Mouse (Mus musculus) neural tube, embryonic 15.5 days (tissue): ENCODE measurements at regions not wholly inside any gene's neighbourhood (a gene's known extent, or its start where the extent isn't known, plus 50 kb on each side); places are given as distances from the start of the nearest gene placed in this dataset.

Source experiments
- ATAC-seq: fragments of 200-750 bp; cut with Nextera tagmentation; 2 replicates; pipeline ENCODE4 v1.8.0; 2017; ENCODE audit warnings: mild to moderate bottlenecking, moderate TSS enrichment, moderate library complexity; ENCODE audit not compliant: low FRiP score
- H3K27ac ChIP-seq: fragments of 300-500 bp; sonication (generic); replicated peaks from 2 replicates; pipeline ENCODE4 v1.5.1; 2015; ENCODE audit warnings: mild to moderate bottlenecking, inconsistent platforms
- H3K27me3 ChIP-seq: fragments of 300-500 bp; sonication (generic); replicated peaks from 2 replicates; pipeline ENCODE4 v1.6.1; 2015; ENCODE audit warnings: inconsistent platforms
- H3K36me3 ChIP-seq: fragments of 300-500 bp; sonication (generic); 2 replicates; pipeline ENCODE4 v1.6.1; 2015; ENCODE audit warnings: inconsistent platforms
- H3K4me1 ChIP-seq: fragments of 300-500 bp; sonication (generic); 2 replicates; pipeline ENCODE4 v1.6.1; 2015; ENCODE audit warnings: inconsistent platforms
- H3K4me2 ChIP-seq: fragments of 300-500 bp; sonication (generic); 2 replicates; pipeline ENCODE4 v1.6.1; 2015; ENCODE audit warnings: inconsistent platforms, mild to moderate bottlenecking, moderate library complexity
- H3K4me3 ChIP-seq: fragments of 300-500 bp; sonication (generic); replicated peaks from 2 replicates; pipeline ENCODE4 v1.5.1; 2015; ENCODE audit warnings: mild to moderate bottlenecking, inconsistent platforms
- H3K9ac ChIP-seq: fragments of 300-500 bp; sonication (generic); replicated peaks from 2 replicates; pipeline ENCODE4 v1.6.1; 2015; ENCODE audit warnings: mild to moderate bottlenecking, inconsistent platforms
- H3K9me3 ChIP-seq: fragments of 300-500 bp; sonication (generic); replicated peaks from 2 replicates; pipeline ENCODE4 v1.6.1; 2016; ENCODE audit warnings: inconsistent platforms
- WGBS: fragments of 180-500 bp; shearing (Covaris S2); methylation state at CpG from one replicate; pipeline ENCODE4 v1.1.7; 2015; ENCODE audit warnings: mixed read lengths; 5-methylcytosine and 5-hydroxymethylcytosine counted together

GRCm38 (mm10) chr2:27812946-27813345 is 73.3 kb upstream of the Col5a1 start:
- Histone ChIP-seq H3K4me2 (no peak overlapping the region), H3K9ac (no peak overlapping the region)

GRCm38 (mm10) chr2:27813370-27813769 is 72.9 kb upstream of the Col5a1 start:
- H3K9ac ChIP-seq = no peak overlapping the region
- H3K27ac ChIP-seq = 0 out of 2 replicates have a peak overlapping the region, but pooled peaks have one; percentile 28
- H3K9me3 ChIP-seq = no peaks in the 10 kb centered on the region
- no peak overlapping the region for H3K4me2 ChIP-seq
- H3K27me3 ChIP-seq = no peaks in the 10 kb centered on the region
- H3K36me3 ChIP-seq = no peaks in the 10 kb centered on the region
- H3K4me1 ChIP-seq = peaks cover 10% of the 10 kb centered on the region; the same call in 1 of the 2 replicates
- no peak for ATAC-seq
- 62% methylated on average over 6 of the region's 6 CpGs for WGBS
- no peak overlapping the region for H3K4me3 ChIP-seq

More at GRCm38 (mm10) chr2:27812946-27813345, 73.3 kb upstream of the Col5a1 start:
- 0 out of 2 replicates have a peak, but pooled peaks cover 7% of the 10 kb centered on the region for H3K4me1 ChIP-seq
- H3K9me3 ChIP-seq = 0 out of 2 replicates have a peak, but pooled peaks cover 4% of the 10 kb centered on the region
- 71% methylated on average over 3 of the region's 3 CpGs for WGBS
- no peak overlapping the region for H3K27ac ChIP-seq
- no peaks in the 10 kb centered on the region for H3K36me3 ChIP-seq
- no peaks in the 10 kb centered on the region for H3K27me3 ChIP-seq
- no peak overlapping the region for H3K4me3 ChIP-seq
- no peak for ATAC-seq

- H3K27me3 ChIP-seq = no peaks in the 10 kb centered on the region
- no peak for ATAC-seq
- H3K4me3 ChIP-seq = no peak overlapping the region
- no peak overlapping the region for H3K4me2 ChIP-seq
- H3K4me1 ChIP-seq = peaks cover 14% of the 10 kb centered on the region
- H3K27ac ChIP-seq = no peak overlapping the region; the same call in 1 of the 2 replicates
- no peak overlapping the region for H3K9ac ChIP-seq
- WGBS = 65% methylated on average over 4 of the region's 4 CpGs
- H3K9me3 ChIP-seq = no peaks in the 10 kb centered on the region
- no peaks in the 10 kb centered on the region for H3K36me3 ChIP-seq
These were observed 67.6 kb upstream of the Col5a1 start for GRCm38 (mm10) chr2:27818656-27819055.

GRCm38 (mm10) chr2:27826826-27827225 is 59.4 kb upstream of the Col5a1 start:
- Histone ChIP-seq H3K4me3 (no peak overlapping the region), H3K4me2 (no peak overlapping the region), H3K27me3 (no peaks in the 10 kb centered on the region), H3K9me3 (no peaks in the 10 kb centered on the region), H3K9ac (no peak overlapping the region), H3K4me1 (no peaks in the 10 kb centered on the region), H3K36me3 (no peaks in the 10 kb centered on the region), H3K27ac (no peak overlapping the region)
- WGBS = 94% methylated on average over 2 of the region's 2 CpGs
- ATAC-seq = no peak

- Histone ChIP-seq H3K27ac (no peak overlapping the region), H3K4me3 (no peak overlapping the region), H3K36me3 (no peaks in the 10 kb centered on the region), H3K9ac (no peak overlapping the region), H3K4me2 (no peak overlapping the region), H3K4me1 (no peaks in the 10 kb centered on the region), H3K27me3 (no peaks in the 10 kb centered on the region), H3K9me3 (no peaks in the 10 kb centered on the region)
- 88% methylated on average over 5 of the region's 5 CpGs for WGBS
- no peak for ATAC-seq
These were observed 58.6 kb upstream of the Col5a1 start for GRCm38 (mm10) chr2:27827582-27827981.

- Histone ChIP-seq H3K27me3 (no peaks in the 10 kb centered on the region), H3K9me3 (no peaks in the 10 kb centered on the region), H3K27ac (no peak overlapping the region), H3K9ac (no peak overlapping the region), H3K4me2 (no peak overlapping the region), H3K4me3 (no peak overlapping the region), H3K4me1 (no peaks in the 10 kb centered on the region), H3K36me3 (no peaks in the 10 kb centered on the region)
- ATAC-seq = no peak
- 75% methylated on average over 6 of the region's 6 CpGs for WGBS
These were observed 58.0 kb upstream of the Col5a1 start for GRCm38 (mm10) chr2:27828237-27828636.

- Histone ChIP-seq H3K4me1 (no peaks in the 10 kb centered on the region), H3K9ac (no peak overlapping the region), H3K27ac (no peak overlapping the region), H3K27me3 (no peaks in the 10 kb centered on the region), H3K4me3 (no peak overlapping the region), H3K36me3 (no peaks in the 10 kb centered on the region), H3K4me2 (no peak overlapping the region), H3K9me3 (no peaks in the 10 kb centered on the region)
- ATAC-seq = no peak
- 77% methylated on average over 5 of the region's 5 CpGs for WGBS
These were observed 56.7 kb upstream of the Col5a1 start for GRCm38 (mm10) chr2:27829551-27829950.

- Histone ChIP-seq H3K9me3 (no peaks in the 10 kb centered on the region), H3K27me3 (no peaks in the 10 kb centered on the region), H3K36me3 (no peaks in the 10 kb centered on the region), H3K4me3 (no peak overlapping the region), H3K4me1 (peaks cover 14% of the 10 kb centered on the region), H3K4me2 (no peak overlapping the region), H3K27ac (no peak overlapping the region), H3K9ac (no peak overlapping the region)
- 88% methylated on average over 4 of the region's 4 CpGs for WGBS
- ATAC-seq = no peak
These were observed 51.3 kb upstream of the Col5a1 start for GRCm38 (mm10) chr2:27834971-27835370.

- H3K9me3 ChIP-seq = no peaks in the 10 kb centered on the region
- no peak overlapping the region for H3K9ac ChIP-seq
- no peaks in the 10 kb centered on the region for H3K27me3 ChIP-seq
- H3K4me3 ChIP-seq = no peak overlapping the region
- peak; percentile 72; the same call in 1 of the 2 replicates for ATAC-seq
- no peaks in the 10 kb centered on the region for H3K36me3 ChIP-seq
- no peak overlapping the region for H3K4me2 ChIP-seq
- 9% methylated on average over 10 of the region's 10 CpGs for WGBS
- H3K27ac ChIP-seq = peak overlapping the region; percentile 68
- peaks cover 14% of the 10 kb centered on the region for H3K4me1 ChIP-seq
These were observed 50.3 kb upstream of the Col5a1 start for GRCm38 (mm10) chr2:27835758-27836460.
